Mouse (Mus musculus) midbrain, embryonic 16.5 days (tissue): ENCODE measurements around the gene Vps8. TPM values are rescaled to one million over a fixed set of nuclear protein-coding genes. Genes with fewer than 3 reads are reported as not detected.
"Not testable (repeated sequence)": the region's sequence is repeated elsewhere in the genome, so short reads cannot be mapped to it uniquely, and the experiment has no call there.

Source experiments
- ATAC-seq: fragments of 200-750 bp; cut with Nextera tagmentation; 2 replicates; pipeline ENCODE4 v1.8.0; 2017; ENCODE audit warnings: moderate TSS enrichment
- H3K27ac ChIP-seq: fragments of 300-500 bp; sonication (generic); 2 replicates; pipeline ENCODE4 v1.5.1; 2014; ENCODE audit warnings: mild to moderate bottlenecking, low read length, mixed read lengths
- H3K27me3 ChIP-seq: fragments of 300-500 bp; sonication (generic); 2 replicates; pipeline ENCODE4 v1.6.1; 2014; ENCODE audit warnings: low read depth, low read length, mixed read lengths; ENCODE audit not compliant: control insufficient read depth, insufficient read depth
- H3K36me3 ChIP-seq: fragments of 300-500 bp; sonication (generic); 2 replicates; pipeline ENCODE4 v1.6.1; 2014; ENCODE audit warnings: mild to moderate bottlenecking, low read length, moderate library complexity, mixed read lengths; ENCODE audit not compliant: control insufficient read depth, insufficient read depth
- H3K4me1 ChIP-seq: fragments of 300-500 bp; sonication (generic); 2 replicates; pipeline ENCODE4 v1.6.1; 2014; ENCODE audit warnings: mild to moderate bottlenecking, low read length, mixed read lengths; ENCODE audit not compliant: control insufficient read depth, insufficient read depth
- H3K4me2 ChIP-seq: fragments of 300-500 bp; sonication (generic); 2 replicates; pipeline ENCODE4 v1.6.1; 2014; ENCODE audit warnings: mild to moderate bottlenecking, low read length, mixed read lengths
- H3K4me3 ChIP-seq: fragments of 300-500 bp; sonication (generic); 2 replicates; pipeline ENCODE4 v1.5.1; 2014; ENCODE audit warnings: low read depth, mild to moderate bottlenecking, low read length, moderate library complexity, mixed read lengths
- H3K9ac ChIP-seq: fragments of 300-500 bp; sonication (generic); 2 replicates; pipeline ENCODE4 v1.6.1; 2014; ENCODE audit warnings: low read depth, low read length, mixed read lengths
- H3K9me3 ChIP-seq: fragments of 300-500 bp; sonication (generic); replicated peaks from 2 replicates; pipeline ENCODE4 v1.6.1; 2014; ENCODE audit warnings: mild to moderate bottlenecking, low read length, mixed read lengths; ENCODE audit not compliant: control insufficient read depth, poor library complexity, severe bottlenecking
- WGBS: fragments of 180-500 bp; shearing (Covaris S2); extraction: QIAGEN DNeasy Blood & Tissue Kit; methylation state at CpG from one replicate; pipeline ENCODE4 v1.1.7; 2014; 5-methylcytosine and 5-hydroxymethylcytosine counted together
- polyA plus RNA-seq: library from polyadenylated mRNA; unstranded; fragments of >200 nt; fragmentation: Nextera tagmentation; extraction: Ambion mirVana; gene quantifications from 2 replicates; pipeline ENCODE4 v1.2.1, GENCODE M21; 2015

Vps8 gene
- polyA plus RNA-seq, 1 experiment from 2014 or later, result 41.2 TPM

GRCm38 (mm10) chr16:21653151-21653550, 230.2 kb downstream of the Vps8 start:
- no peaks in the 10 kb centered on the region for H3K9me3 ChIP-seq
- ATAC-seq, result no peak
- peaks cover 15% of the 10 kb centered on the region for H3K4me1 ChIP-seq
- WGBS, result 80% methylated on average over 15 of the region's 15 CpGs
- H3K4me3 ChIP-seq, result no peak overlapping the region
- peaks cover 7% of the 10 kb centered on the region; the same call in 1 of the 2 replicates for H3K36me3 ChIP-seq
- H3K27ac ChIP-seq, result no peak overlapping the region
- no peaks in the 10 kb centered on the region for H3K27me3 ChIP-seq
- no peak overlapping the region for H3K4me2 ChIP-seq
- no peak overlapping the region for H3K9ac ChIP-seq

GRCm38 (mm10) chr16:21654384-21654783, 231.5 kb downstream of the Vps8 start:
- H3K4me3 ChIP-seq, result no peak overlapping the region
- peak overlapping the region; percentile 31; the same call in 1 of the 2 replicates for H3K27ac ChIP-seq
- no peaks in the 10 kb centered on the region for H3K27me3 ChIP-seq
- H3K9me3 ChIP-seq, result no peaks in the 10 kb centered on the region; the same call in 1 of the 2 replicates
- H3K9ac ChIP-seq, result no peak overlapping the region
- peaks cover 10% of the 10 kb centered on the region; the same call in 1 of the 2 replicates for H3K36me3 ChIP-seq
- peak; percentile 55 for ATAC-seq
- no peak overlapping the region for H3K4me2 ChIP-seq
- WGBS, result 26% methylated on average over 5 of the region's 5 CpGs
- peaks cover 15% of the 10 kb centered on the region for H3K4me1 ChIP-seq

- Histone ChIP-seq H3K4me1 (peaks cover 15% of the 10 kb centered on the region), H3K9me3 (no peaks in the 10 kb centered on the region; the same call in 1 of the 2 replicates), H3K4me3 (no peak overlapping the region), H3K9ac (0 out of 2 replicates have a peak overlapping the region, but pooled peaks have one; percentile 26), H3K27me3 (no peaks in the 10 kb centered on the region), H3K36me3 (peaks cover 12% of the 10 kb centered on the region; the same call in 1 of the 2 replicates), H3K4me2 (no peak overlapping the region), H3K27ac (peak overlapping the region; percentile 31; the same call in 1 of the 2 replicates)
- 14% methylated on average over 6 of the region's 6 CpGs for WGBS
- ATAC-seq, result no peak
Observed at GRCm38 (mm10) chr16:21655291-21655690, 232.4 kb downstream of the Vps8 start.

GRCm38 (mm10) chr16:21655961-21656360, 233.0 kb downstream of the Vps8 start:
- no peak overlapping the region for H3K4me2 ChIP-seq
- 83% methylated on average over 9 of the region's 9 CpGs for WGBS
- ATAC-seq, result no peak

GRCm38 (mm10) chr16:21664633-21665363, 241.9 kb downstream of the Vps8 start:
- peak; percentile 85 for ATAC-seq
- no peaks in the 10 kb centered on the region for H3K27me3 ChIP-seq
- 7% methylated on average over 18 of the region's 18 CpGs for WGBS
- H3K36me3 ChIP-seq, result no peaks in the 10 kb centered on the region; the same call in 1 of the 2 replicates
- no peak overlapping the region for H3K4me3 ChIP-seq
- peaks cover 19% of the 10 kb centered on the region for H3K4me1 ChIP-seq
- H3K4me2 ChIP-seq, result peak overlapping the region; percentile 42
- H3K9ac ChIP-seq, result peak overlapping the region; percentile 40; the same call in 1 of the 2 replicates
- H3K9me3 ChIP-seq, result 0 out of 2 replicates have a peak, but pooled peaks cover 2% of the 10 kb centered on the region
- H3K27ac ChIP-seq, result peak overlapping the region; percentile 58

More at GRCm38 (mm10) chr16:21655961-21656360, 233.0 kb downstream of the Vps8 start:
- Histone ChIP-seq H3K36me3 (peaks cover 12% of the 10 kb centered on the region; the same call in 1 of the 2 replicates), H3K27me3 (no peaks in the 10 kb centered on the region), H3K9me3 (no peaks in the 10 kb centered on the region; the same call in 1 of the 2 replicates), H3K27ac (peak overlapping the region; percentile 53; the same call in 1 of the 2 replicates), H3K9ac (no peak overlapping the region), H3K4me1 (peaks cover 15% of the 10 kb centered on the region), H3K4me3 (no peak overlapping the region)

GRCm38 (mm10) chr16:21665423-21665986, 242.6 kb downstream of the Vps8 start:
- 0 out of 2 replicates have a peak overlapping the region, but pooled peaks have one; percentile 28 for H3K9ac ChIP-seq
- ATAC-seq, result peak; percentile 84

GRCm38 (mm10) chr16:21671878-21672277, 249.0 kb downstream of the Vps8 start:
- ATAC-seq, result no peak
- Histone ChIP-seq H3K36me3 (peaks cover 9% of the 10 kb centered on the region), H3K4me3 (no peak overlapping the region), H3K4me2 (no peak overlapping the region), H3K9ac (no peak overlapping the region), H3K27ac (no peak overlapping the region), H3K9me3 (0 out of 2 replicates have a peak, but pooled peaks cover 2% of the 10 kb centered on the region), H3K27me3 (no peaks in the 10 kb centered on the region), H3K4me1 (no peaks in the 10 kb centered on the region)
- 66% methylated on average over 4 of the region's 4 CpGs for WGBS

More at GRCm38 (mm10) chr16:21665423-21665986, 242.6 kb downstream of the Vps8 start:
- H3K4me1 ChIP-seq, result peaks cover 19% of the 10 kb centered on the region
- no peak overlapping the region for H3K4me3 ChIP-seq
- 0 out of 2 replicates have a peak, but pooled peaks cover 2% of the 10 kb centered on the region for H3K9me3 ChIP-seq
- peak overlapping the region; percentile 42; the same call in 1 of the 2 replicates for H3K4me2 ChIP-seq
- peak overlapping the region; percentile 58 for H3K27ac ChIP-seq
- H3K27me3 ChIP-seq, result no peaks in the 10 kb centered on the region
- WGBS, result 7% methylated on average over 4 of the region's 4 CpGs
- H3K36me3 ChIP-seq, result no peaks in the 10 kb centered on the region; the same call in 1 of the 2 replicates

- H3K27me3 ChIP-seq, H3K9ac ChIP-seq, H3K4me1 ChIP-seq, H3K27ac ChIP-seq, ATAC-seq, H3K4me2 ChIP-seq, H3K4me3 ChIP-seq, H3K9me3 ChIP-seq: not testable (repeated sequence)
- peaks cover 12% of the 10 kb centered on the region for H3K36me3 ChIP-seq
Observed at GRCm38 (mm10) chr16:21673046-21673445, 250.1 kb downstream of the Vps8 start.
